Mouse (Mus musculus) megakaryocyte, embryonic 14.5 days (primary cell): ENCODE data around the gene Ankrd6. TPM values are rescaled to one million over a fixed set of nuclear protein-coding genes. Genes with fewer than 3 reads are reported as not detected.

Experiments
- H3K27me3 ChIP-seq: replicated peaks from 2 replicates; pipeline ENCODE3; 2012; ENCODE audit warnings: inconsistent platforms
- H3K36me3 ChIP-seq: replicated peaks from 2 replicates; pipeline ENCODE3; 2012; ENCODE audit warnings: low read length, inconsistent platforms, mixed read lengths
- H3K4me1 ChIP-seq: 2 replicates; pipeline ENCODE4 v1.6.1; 2012; ENCODE audit warnings: inconsistent platforms
- H3K4me3 ChIP-seq: replicated peaks from 2 replicates; pipeline ENCODE3; 2012; ENCODE audit warnings: moderate library complexity, mild to moderate bottlenecking, inconsistent platforms
- H3K9me3 ChIP-seq: 2 replicates; pipeline ENCODE4 v1.6.1; 2012; ENCODE audit warnings: inconsistent platforms
- FLI1 ChIP-seq: IDR thresholded peaks from 2 replicates; pipeline ENCODE4 v1.6.1; 2012; ENCODE audit warnings: low read length, inconsistent platforms, mixed read lengths
- GATA1 ChIP-seq: IDR thresholded peaks from 3 replicates; pipeline ENCODE4 v1.6.1; 2012; ENCODE audit warnings: mixed read lengths, low read length, inconsistent platforms, borderline replicate concordance
- polyA plus RNA-seq: library from polyadenylated mRNA; stranded (reverse); fragments of >175 nt; gene quantifications from 2 replicates; pipeline ENCODE4 v1.2.3, GENCODE M21; 2012; ENCODE audit warnings: low replicate concordance; ENCODE audit not compliant: insufficient read depth

The Ankrd6 gene
- polyA plus RNA-seq, 1 experiment, result not detected

DNA sequence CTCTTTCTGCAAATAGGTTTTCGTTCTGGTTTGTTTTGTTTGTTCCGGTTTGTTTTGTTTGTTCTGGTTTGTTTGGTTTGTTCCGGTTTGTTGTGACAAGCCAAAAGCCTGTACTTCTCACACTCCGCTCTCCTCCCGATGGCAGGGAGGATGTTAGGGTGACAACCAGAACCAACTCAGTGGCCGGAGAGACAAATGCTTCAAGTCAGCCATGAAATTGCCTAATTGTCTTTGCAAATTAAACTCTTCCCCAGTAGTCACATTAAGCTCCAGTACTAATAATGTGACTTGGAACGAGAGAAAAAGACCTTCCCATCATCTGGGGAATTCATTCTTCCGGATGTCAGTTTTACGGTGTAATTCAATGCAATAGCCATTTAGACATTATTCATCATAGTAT, 66.0 kb downstream of the Ankrd6 start:
- H3K9me3 ChIP-seq, result 0 out of 2 replicates have a peak, but pooled peaks cover 3% of the 10 kb centered on the region
- peaks cover 58% of the 10 kb centered on the region for H3K27me3 ChIP-seq
- H3K36me3 ChIP-seq, result no peaks in the 10 kb centered on the region
- no peak for TF ChIP-seq FLI1
- TF ChIP-seq GATA1, result no peak
- H3K4me1 ChIP-seq, result peaks cover 6% of the 10 kb centered on the region
- H3K4me3 ChIP-seq, result no peak overlapping the region

DNA sequence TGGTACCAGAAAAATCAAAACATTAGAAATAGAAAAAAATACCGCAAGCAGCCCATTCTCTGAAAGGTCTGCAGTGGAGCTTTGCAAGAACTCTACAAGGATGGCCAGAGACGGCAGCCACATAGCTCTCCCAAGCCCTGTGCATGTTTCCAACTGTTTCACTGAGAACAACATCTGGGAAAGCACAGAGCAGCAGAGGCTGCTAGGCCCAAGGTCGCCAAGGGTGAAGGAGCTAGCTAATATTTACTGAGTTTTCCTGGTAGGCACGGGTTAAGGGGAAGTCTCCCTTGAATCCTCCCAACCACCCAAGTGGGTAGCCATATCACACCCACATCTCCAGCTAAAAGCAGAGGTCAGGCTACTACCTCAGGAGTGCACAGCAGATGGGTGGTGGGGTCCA, 69.6 kb downstream of the Ankrd6 start:
- TF ChIP-seq GATA1, result no peak
- no peak for TF ChIP-seq FLI1
- Histone ChIP-seq H3K27me3 (peaks cover 45% of the 10 kb centered on the region), H3K4me3 (no peak overlapping the region), H3K4me1 (no peaks in the 10 kb centered on the region), H3K9me3 (peaks cover 10% of the 10 kb centered on the region; the same call in 1 of the 2 replicates), H3K36me3 (no peaks in the 10 kb centered on the region)

DNA sequence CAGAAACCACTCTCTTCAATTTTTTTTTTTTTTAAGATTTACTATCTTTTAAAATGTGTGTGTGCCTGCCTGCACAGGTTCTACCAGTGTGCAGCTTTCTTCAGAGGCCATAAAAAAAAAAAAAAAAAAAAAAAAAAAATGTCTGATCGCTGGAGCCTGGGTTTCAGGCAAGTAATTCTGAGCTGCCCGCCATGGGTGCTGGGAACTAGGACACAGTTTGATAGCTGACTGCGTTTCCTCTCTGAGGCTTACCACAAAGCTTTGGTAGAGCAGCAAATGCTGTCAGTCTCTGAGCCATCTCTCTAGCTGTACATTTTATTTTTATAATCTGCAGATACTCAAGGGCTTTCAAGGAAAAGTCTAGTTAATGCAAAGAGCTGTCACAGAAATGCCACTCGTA, 76.0 kb downstream of the Ankrd6 start:
- no peaks in the 10 kb centered on the region for H3K36me3 ChIP-seq
- H3K4me1 ChIP-seq, result peaks cover 17% of the 10 kb centered on the region
- H3K27me3 ChIP-seq, result peaks cover 30% of the 10 kb centered on the region
- H3K9me3 ChIP-seq, result peaks cover 13% of the 10 kb centered on the region; the same call in 1 of the 2 replicates
- H3K4me3 ChIP-seq, result no peak overlapping the region
- no peak for TF ChIP-seq FLI1
- TF ChIP-seq GATA1, result no peak

DNA sequence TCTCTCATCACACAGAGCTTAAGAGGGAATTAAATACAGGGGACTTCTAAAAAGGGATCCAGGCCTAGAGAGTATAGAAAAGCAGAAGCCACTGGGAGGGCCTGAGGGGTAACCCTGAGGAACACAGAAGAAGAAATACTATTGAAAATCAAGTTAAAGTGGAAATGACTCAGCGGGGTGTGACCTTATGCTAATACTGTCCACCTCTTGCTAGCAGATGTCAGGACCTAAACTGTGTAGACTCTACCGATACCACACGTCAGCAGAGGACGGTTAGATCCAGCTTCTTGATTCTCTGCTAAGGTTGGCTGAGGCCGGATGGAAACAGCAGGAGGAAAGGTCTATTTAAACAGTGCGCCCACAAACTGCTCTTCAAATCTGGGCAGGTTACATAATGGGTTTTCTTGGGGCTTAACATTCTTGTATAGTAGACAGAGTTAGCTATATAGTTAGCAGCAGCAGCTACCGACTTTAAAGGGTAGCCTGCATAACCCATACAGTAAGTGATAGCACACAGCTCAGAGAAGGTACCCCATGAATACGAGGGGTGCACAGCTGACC, 78.4 kb downstream of the Ankrd6 start:
- peaks cover 35% of the 10 kb centered on the region for H3K4me1 ChIP-seq
- 0 out of 2 replicates have a peak, but pooled peaks cover 6% of the 10 kb centered on the region for H3K9me3 ChIP-seq
- H3K27me3 ChIP-seq, result peaks cover 47% of the 10 kb centered on the region
- no peaks in the 10 kb centered on the region for H3K36me3 ChIP-seq
- no peak overlapping the region for H3K4me3 ChIP-seq
- no peak for TF ChIP-seq FLI1
- TF ChIP-seq GATA1, result no peak

DNA sequence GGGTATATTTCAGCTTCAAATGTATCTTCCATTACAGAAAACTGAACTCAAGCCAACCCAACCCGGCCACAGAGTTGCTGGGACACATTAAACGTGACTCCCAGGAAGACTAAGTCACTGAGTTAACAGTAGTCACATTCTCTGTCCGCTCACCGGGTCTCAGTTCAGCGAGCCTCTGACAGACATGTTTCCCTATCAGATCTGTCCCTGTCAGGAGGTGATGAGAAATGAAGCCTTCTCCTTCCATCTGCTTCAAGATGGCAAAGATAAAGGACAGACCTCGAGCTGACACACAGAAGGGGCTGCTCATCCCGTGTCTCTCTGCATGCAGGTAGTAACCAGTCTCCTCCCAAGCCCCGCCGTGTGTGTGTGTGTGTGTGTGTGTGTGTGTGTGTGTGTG, 81.3 kb downstream of the Ankrd6 start:
- H3K9me3 ChIP-seq, result no peaks in the 10 kb centered on the region
- peaks cover 65% of the 10 kb centered on the region for H3K27me3 ChIP-seq
- TF ChIP-seq GATA1, result no peak
- TF ChIP-seq FLI1, result no peak
- H3K4me1 ChIP-seq, result peaks cover 25% of the 10 kb centered on the region
- H3K36me3 ChIP-seq, result no peaks in the 10 kb centered on the region
- no peak overlapping the region for H3K4me3 ChIP-seq

DNA sequence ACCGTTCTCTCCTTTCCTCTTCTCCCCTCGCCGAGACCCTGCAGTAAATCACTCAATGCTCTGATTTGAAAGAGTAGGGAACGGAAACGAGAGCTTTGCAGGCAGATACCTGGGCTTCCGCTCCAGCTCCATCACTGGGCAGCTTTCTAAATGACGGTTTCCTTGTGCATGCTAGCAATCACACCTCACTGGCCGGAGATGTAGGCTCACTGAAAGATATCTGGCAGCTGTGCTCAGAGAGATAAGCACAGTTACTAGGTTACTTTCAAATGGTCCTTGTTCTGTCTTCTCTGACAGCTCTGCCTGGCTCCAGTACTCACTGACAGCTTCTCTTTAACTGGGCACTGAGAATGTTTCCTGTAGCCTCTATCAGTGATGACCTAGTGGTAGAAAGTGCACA, 81.8 kb downstream of the Ankrd6 start:
- no peak for TF ChIP-seq GATA1
- no peak for TF ChIP-seq FLI1
- H3K4me1 ChIP-seq, result peaks cover 21% of the 10 kb centered on the region

DNA sequence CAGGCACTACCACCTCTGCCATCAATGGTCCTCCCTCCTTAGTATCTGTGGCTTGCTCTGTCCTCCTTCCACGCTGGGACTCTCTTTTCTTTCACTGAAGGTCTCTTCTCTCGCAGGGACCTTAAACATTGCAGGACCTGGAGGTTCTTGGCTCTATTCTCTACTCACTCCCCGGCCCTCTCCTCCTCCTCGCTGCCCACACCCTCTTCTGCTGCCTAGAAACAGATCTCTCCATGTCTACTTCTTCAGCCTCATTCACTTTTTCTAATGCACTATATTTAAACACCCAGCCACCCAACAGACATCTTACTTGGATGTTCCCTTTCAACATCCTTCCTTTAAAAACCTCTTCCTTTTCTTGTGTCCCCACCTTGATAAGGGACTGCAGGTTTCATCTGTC, 82.2 kb downstream of the Ankrd6 start:
- peaks cover 72% of the 10 kb centered on the region for H3K27me3 ChIP-seq
- H3K4me1 ChIP-seq, result peaks cover 22% of the 10 kb centered on the region
- TF ChIP-seq FLI1, result no peak
- no peak for TF ChIP-seq GATA1
- H3K9me3 ChIP-seq, result no peaks in the 10 kb centered on the region
- no peak overlapping the region for H3K4me3 ChIP-seq
- H3K36me3 ChIP-seq, result no peaks in the 10 kb centered on the region

More for the DNA sequence above, 81.8 kb downstream of the Ankrd6 start:
- no peaks in the 10 kb centered on the region for H3K9me3 ChIP-seq
- H3K27me3 ChIP-seq, result peaks cover 68% of the 10 kb centered on the region
- no peak overlapping the region for H3K4me3 ChIP-seq
- H3K36me3 ChIP-seq, result no peaks in the 10 kb centered on the region

DNA sequence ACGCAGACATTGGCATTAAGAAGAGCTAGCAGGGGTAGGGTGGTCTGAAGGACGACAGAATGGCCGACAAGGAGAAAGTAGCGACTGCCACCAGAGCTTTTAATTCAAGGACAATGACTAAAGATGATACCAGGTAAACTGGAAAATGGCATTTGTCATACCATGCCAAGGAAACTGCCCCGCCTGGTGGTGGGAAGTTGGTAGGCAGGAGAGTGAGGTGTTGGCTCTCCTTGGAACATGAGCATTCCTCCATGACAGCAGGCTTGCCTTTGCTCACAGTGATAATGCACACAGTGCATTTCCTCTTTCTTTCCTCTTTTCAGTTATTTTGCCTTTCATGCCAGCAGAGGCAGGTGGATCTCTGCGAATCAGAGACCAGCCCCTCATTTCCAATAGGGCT, 83.2 kb downstream of the Ankrd6 start:
- H3K4me3 ChIP-seq, result no peak overlapping the region
- H3K36me3 ChIP-seq, result no peaks in the 10 kb centered on the region
- H3K27me3 ChIP-seq, result peaks cover 74% of the 10 kb centered on the region
- TF ChIP-seq GATA1 (no peak), FLI1 (no peak)
- no peaks in the 10 kb centered on the region for H3K9me3 ChIP-seq
- peaks cover 32% of the 10 kb centered on the region for H3K4me1 ChIP-seq

DNA sequence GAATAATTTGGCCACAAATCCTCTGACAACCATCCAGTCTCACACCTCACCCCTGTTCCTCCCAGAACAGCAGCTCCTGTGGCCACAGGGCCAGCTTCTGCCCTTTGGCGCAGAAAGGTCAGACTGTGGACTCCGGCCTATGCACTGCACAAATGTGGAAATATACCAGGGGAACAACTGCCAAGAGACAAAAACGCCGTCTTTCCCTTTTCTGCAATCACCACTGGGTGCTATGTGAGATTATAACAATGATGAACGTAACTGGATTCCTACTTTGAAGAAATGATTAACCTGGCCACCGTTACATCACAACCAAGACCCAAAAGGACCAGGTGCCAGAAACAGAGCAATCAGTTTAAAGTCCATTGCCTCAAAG, 85.8 kb downstream of the Ankrd6 start:
- no peak for TF ChIP-seq GATA1
- no peak for TF ChIP-seq FLI1
- Histone ChIP-seq H3K4me1 (peaks cover 42% of the 10 kb centered on the region), H3K4me3 (no peak overlapping the region), H3K27me3 (peaks cover 74% of the 10 kb centered on the region), H3K9me3 (no peaks in the 10 kb centered on the region), H3K36me3 (no peaks in the 10 kb centered on the region)

DNA sequence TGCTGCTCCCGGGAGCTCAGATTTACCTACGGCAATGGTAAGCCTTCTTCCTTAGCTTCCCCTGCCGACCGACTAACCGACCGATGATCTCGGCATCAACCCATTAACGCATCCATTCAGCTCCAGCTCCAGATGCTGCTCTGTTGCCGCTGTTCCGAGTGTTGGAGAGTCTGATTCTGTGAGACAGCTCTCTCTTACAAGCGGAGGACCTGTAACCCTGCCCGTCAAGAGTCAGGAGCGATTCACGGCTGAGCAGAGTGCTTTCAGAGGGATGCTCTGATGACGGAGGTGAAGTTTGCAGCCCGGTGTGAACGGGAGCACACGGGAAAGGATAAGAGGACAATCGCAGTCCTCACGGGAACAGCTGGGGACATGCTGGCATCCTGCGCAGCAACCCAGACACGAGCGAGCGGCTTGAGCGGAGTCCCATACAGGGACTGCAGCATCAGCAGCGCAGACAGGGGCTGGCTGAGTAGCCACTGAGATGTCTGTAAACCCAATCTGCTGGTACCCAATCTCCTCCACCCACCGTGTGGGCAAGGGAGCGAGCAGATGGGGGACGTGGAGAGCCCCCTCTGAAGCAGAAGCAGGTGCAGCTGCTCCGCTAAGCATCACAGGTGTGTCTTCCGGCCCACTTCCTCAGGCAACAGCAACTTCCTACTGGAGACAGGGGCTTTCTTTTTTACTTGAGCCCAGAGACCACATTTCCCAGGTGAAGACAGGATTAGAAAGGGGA, 86.3 kb downstream of the Ankrd6 start:
- Histone ChIP-seq H3K4me3 (no peak overlapping the region), H3K36me3 (no peaks in the 10 kb centered on the region), H3K9me3 (no peaks in the 10 kb centered on the region), H3K4me1 (peaks cover 40% of the 10 kb centered on the region), H3K27me3 (peaks cover 69% of the 10 kb centered on the region)
- TF ChIP-seq FLI1 (no peak), GATA1 (no peak)
